Mouse (Mus musculus) brain, embryonic 14.5 days (tissue): ENCODE measurements around the gene Gkn3. TPM values are rescaled to one million over a fixed set of nuclear protein-coding genes. Genes with fewer than 3 reads are reported as not detected.

Source experiments
- DNase-seq: peaks from one replicate; pipeline ENCODE4 v3.0.0-alpha.2; 2011; ENCODE audit warnings: low read depth
- CTCF ChIP-seq: fragments of 200-500 bp; IDR thresholded peaks from 2 replicates; pipeline ENCODE4 v1.5.1; 2012; ENCODE audit warnings: inconsistent platforms, mild to moderate bottlenecking, moderate library complexity, borderline replicate concordance; ENCODE audit not compliant: insufficient read depth, insufficient read length; ENCODE audit errors: extremely low read depth
- POLR2A ChIP-seq: fragments of 200-500 bp; IDR thresholded peaks from 2 replicates; pipeline ENCODE4 v1.6.1; 2012; ENCODE audit warnings: mild to moderate bottlenecking, inconsistent platforms, borderline replicate concordance; ENCODE audit not compliant: poor library complexity, insufficient read depth, insufficient read length, severe bottlenecking; ENCODE audit errors: extremely low read depth
- polyA plus RNA-seq: library from polyadenylated mRNA; depleted of rRNA; stranded (reverse); fragments of >200 nt; gene quantifications from 2 replicates; pipeline ENCODE4 v1.2.3, GENCODE M21; 2012; rRNA removed

Gene Gkn3
- polyA plus RNA-seq, 1 experiment = 0.40 TPM

DNA sequence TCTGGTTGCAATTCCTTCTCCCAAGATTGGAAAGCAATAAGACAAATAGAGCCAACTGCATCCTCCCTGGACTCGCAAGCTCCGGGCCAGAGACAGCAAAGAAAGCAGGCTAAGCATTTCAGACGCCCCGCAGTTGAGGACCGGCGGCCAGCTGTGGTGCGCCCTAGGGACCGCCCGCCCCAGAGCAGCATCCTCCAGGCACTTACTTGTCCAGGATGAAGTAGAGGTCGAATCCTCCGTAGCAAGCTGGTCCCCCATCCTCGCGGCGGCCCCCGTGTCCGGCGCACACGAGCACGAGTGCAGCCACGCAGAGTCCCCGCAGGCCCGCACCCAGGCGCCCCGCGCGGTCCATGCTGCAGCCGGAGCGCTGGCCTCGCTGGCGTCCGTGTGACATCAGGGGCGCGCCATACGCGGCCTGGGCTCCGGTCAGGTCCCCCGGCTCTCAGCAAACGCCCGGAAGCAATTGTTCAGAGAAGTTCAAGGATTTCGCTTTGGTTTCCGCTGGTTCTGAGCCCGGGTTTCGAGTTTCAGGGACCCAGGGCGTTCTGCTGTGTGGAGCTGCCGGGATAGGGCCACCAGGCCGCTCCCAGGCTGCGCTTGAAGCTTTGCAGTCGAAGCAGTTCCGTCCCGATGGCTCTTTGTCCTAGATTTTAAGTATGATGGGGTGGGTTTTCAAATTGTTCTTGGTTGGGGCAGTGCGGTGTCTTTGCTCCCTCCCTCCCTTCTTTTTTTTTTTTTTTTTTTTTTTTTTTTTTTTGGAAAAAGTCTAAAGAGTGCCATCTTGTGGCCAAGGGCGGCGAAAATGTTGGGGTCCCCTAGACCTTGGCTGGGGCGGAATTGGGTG lies 53.4 kb downstream of the Gkn3 start, which contains the start of gene Antxr1:
Gene Antxr1, minus strand, starts transcription at position 731 of the 844 bp plus-strand sequence.
- peak; percentile 72 for DNase-seq
- TF ChIP-seq POLR2A (no peak), CTCF (peak; percentile 57; the same call in 1 of the 2 replicates)

DNA sequence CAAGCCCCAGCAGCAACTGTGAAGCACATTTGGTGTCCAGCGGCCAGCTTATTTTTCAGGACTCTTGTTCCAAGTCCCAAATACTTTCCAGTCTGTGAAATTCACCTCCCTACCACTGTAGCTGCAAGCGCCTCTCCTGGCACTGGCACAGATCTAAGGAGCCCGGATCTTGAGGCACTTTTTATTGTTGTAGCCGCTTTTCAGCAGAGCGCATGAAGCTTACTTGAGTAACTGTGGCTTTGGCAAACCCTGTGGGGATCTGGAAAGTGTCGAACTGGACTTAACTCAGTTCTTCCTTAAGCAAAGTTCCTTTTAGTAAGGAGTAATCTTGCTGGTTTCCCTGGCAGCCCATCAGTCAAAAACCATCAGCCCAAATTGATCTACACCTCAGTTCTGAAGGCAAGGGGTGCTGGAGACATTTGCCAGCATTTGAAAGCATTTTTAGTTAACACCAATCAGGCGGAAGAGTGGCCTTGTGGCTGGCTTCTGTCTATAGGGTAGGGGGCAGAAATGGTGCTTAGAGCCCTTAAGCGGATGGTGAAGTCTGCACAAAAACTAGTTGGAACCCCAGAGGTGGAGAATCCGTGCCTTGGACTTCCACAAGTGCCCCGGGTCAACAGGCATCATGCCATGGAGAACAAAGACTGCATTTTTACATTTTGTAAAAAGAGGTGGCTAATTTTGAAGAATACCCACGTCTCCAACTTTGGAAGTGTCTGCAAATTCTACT lies 54.2 kb downstream of the Gkn3 start:
- DNase-seq = peak; percentile 85
- peak; percentile 25; the same call in 1 of the 2 replicates for TF ChIP-seq CTCF
- no peak for TF ChIP-seq POLR2A

Other genes starting within 250 kb of the Gkn3 start
- gene Antxr1, start 53.1 kb downstream of the Gkn3 start, polyA plus RNA-seq = 6.0 and 10.0 TPM in 2 replicates
- 0.05 and 0.12 TPM in 2 replicates for gene Gkn1, start 38.0 kb downstream of the Gkn3 start, polyA plus RNA-seq
- 0.09 TPM in 1 of 2 replicates, not detected in the other for gene Gkn2, start 15.6 kb downstream of the Gkn3 start, polyA plus RNA-seq
- not detected in 2 replicates for gene Bmp10, start 40.1 kb upstream of the Gkn3 start, polyA plus RNA-seq
- gene Arhgap25, start 144.3 kb upstream of the Gkn3 start, polyA plus RNA-seq = 0.85 and 1.4 TPM in 2 replicates
- 2.4 TPM in 2 replicates for gene Prokr1, start 201.8 kb upstream of the Gkn3 start, polyA plus RNA-seq